Mouse (Mus musculus): ENCODE data around the gene Prmt8.

Prmt8 gene

GRCm38 (mm10) chr6:127769275-127770156, at the start of gene Prmt8:
Gene Prmt8 (minus strand): TSS chr6:127769472.
- no peak for DNase-seq (ENCODE audit: low read depth in 1 of 2, low spot score in 2 of 2)

GRCm38 (mm10) chr6:127803046-127803729, 33.9 kb upstream of the Prmt8 start:
- DNase-seq (ENCODE audit: low read depth in 1 of 2, low spot score in 2 of 2), result no peak

- DNase-seq (ENCODE audit: low read depth in 1 of 2, low spot score in 2 of 2), result no peak
Observed at GRCm38 (mm10) chr6:127802211-127802610, 32.9 kb upstream of the Prmt8 start.

GRCm38 (mm10) chr6:127790023-127790422, 20.8 kb upstream of the Prmt8 start:
- DNase-seq (ENCODE audit: low read depth in 1 of 2, low spot score in 2 of 2), result peak in 1 of 2 experiments; percentile 29

GRCm38 (mm10) chr6:127770806-127771205, 1.5 kb upstream of the Prmt8 start:
- DNase-seq (ENCODE audit: low read depth in 1 of 2, low spot score in 2 of 2), result no peak

GRCm38 (mm10) chr6:127768621-127769274, 524 bp downstream of the Prmt8 start:
- no peak for DNase-seq (ENCODE audit: low read depth in 1 of 2, low spot score in 2 of 2)

- DNase-seq (ENCODE audit: low read depth in 1 of 2, low spot score in 2 of 2), result no peak
Observed at GRCm38 (mm10) chr6:127767706-127768493, 1.4 kb downstream of the Prmt8 start.

- no peak for DNase-seq (ENCODE audit: low read depth in 1 of 2, low spot score in 2 of 2)
Observed at GRCm38 (mm10) chr6:127767201-127767705, 2.0 kb downstream of the Prmt8 start.

GRCm38 (mm10) chr6:127766641-127767200, 2.6 kb downstream of the Prmt8 start:
- no peak for DNase-seq (ENCODE audit: low read depth in 1 of 2, low spot score in 2 of 2)

GRCm38 (mm10) chr6:127766041-127766604, 3.1 kb downstream of the Prmt8 start:
- no peak for DNase-seq (ENCODE audit: low read depth in 1 of 2, low spot score in 2 of 2)

GRCm38 (mm10) chr6:127765573-127765972, 3.7 kb downstream of the Prmt8 start:
- DNase-seq (ENCODE audit: low read depth in 1 of 2, low spot score in 2 of 2), result no peak

- DNase-seq (ENCODE audit: low read depth in 1 of 2, low spot score in 2 of 2), result no peak
Observed at GRCm38 (mm10) chr6:127758264-127758663, 11.0 kb downstream of the Prmt8 start.

- DNase-seq (ENCODE audit: low read depth in 1 of 2, low spot score in 2 of 2), result no peak
Observed at GRCm38 (mm10) chr6:127757667-127758167, 11.6 kb downstream of the Prmt8 start.

GRCm38 (mm10) chr6:127756856-127757255, 12.4 kb downstream of the Prmt8 start:
- no peak for DNase-seq (ENCODE audit: low read depth in 1 of 2, low spot score in 2 of 2)

GRCm38 (mm10) chr6:127753228-127753627, 16.0 kb downstream of the Prmt8 start:
- DNase-seq (ENCODE audit: low read depth in 1 of 2, low spot score in 2 of 2), result no peak

- DNase-seq (ENCODE audit: low read depth in 1 of 2, low spot score in 2 of 2), result no peak
Observed at GRCm38 (mm10) chr6:127752681-127753080, 16.6 kb downstream of the Prmt8 start.

GRCm38 (mm10) chr6:127751499-127751898, 17.8 kb downstream of the Prmt8 start:
- DNase-seq (ENCODE audit: low read depth in 1 of 2, low spot score in 2 of 2), result no peak

- DNase-seq (ENCODE audit: low read depth in 1 of 2, low spot score in 2 of 2), result no peak
Observed at GRCm38 (mm10) chr6:127748793-127749192, 20.5 kb downstream of the Prmt8 start.

GRCm38 (mm10) chr6:127742290-127742689, 27.0 kb downstream of the Prmt8 start:
- DNase-seq (ENCODE audit: low read depth in 1 of 2, low spot score in 2 of 2), result no peak

- DNase-seq (ENCODE audit: low read depth in 1 of 2, low spot score in 2 of 2), result no peak
Observed at GRCm38 (mm10) chr6:127741162-127741561, 28.1 kb downstream of the Prmt8 start.

Data from monocyte, adult 2 months (primary cell).